Mouse (Mus musculus): Measurements from ENCODE around the gene Vmn2r8. TPM values are rescaled to one million over a fixed set of nuclear protein-coding genes. Genes with fewer than 3 reads are reported as not detected.
A peak's percentile ranks its signal among the peaks of the same experiment; 100 is the strongest.
"Not testable (repeated sequence)": the region's sequence is repeated elsewhere in the genome, so short reads cannot be mapped to it uniquely, and the experiment has no call there.

The Vmn2r8 gene
- total RNA-seq (2021), result not detected
- long read RNA-seq, experiment 1, result 0 reads
- long read RNA-seq, experiment 2, result 0 reads

DNA sequence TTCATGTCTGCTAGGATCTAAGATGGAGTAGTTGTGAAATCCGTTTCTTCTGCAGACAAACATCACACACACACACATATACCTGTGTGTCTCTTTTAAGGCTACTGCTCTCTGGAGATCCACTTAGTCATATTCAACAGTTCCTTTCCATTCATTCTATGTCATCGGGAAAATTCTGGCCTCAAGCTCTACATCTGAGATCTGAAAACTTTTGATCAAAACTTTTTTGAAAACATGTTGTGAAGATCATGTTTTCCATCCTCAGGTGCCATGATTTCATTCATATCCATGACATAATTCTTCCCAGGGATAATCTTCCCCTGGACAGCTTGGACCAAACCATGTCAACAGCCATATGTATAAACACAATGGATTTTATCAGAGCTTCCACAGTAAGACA lies at the start of gene Vmn2r8:
Gene Vmn2r8 (minus strand): TSS at position 101 of the 400 bp plus-strand sequence.
- not testable (repeated sequence) for DNase-seq (ENCODE audit: low spot score in 2 of 2)

DNA sequence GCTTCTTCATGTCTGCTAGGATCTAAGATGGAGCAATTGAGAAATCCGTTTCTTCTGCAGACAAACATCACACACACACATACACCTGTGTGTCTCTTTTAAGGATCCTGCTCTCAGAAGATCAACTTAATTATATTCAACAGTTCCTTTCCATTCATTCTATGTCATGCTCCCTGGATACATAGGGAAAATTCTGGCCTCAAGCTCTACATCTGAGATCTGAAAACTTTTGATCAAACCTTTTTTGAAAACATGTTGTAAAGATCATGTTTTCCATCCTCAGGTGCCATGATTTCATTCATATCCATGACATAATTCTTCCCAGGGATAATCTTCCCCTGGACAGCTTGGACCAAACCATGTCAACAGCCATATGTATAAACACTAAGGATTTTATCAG lies 43.9 kb upstream of the Vmn2r8 start, which contains the start of gene Vmn2r9:
Gene Vmn2r9 (minus strand): TSS at position 101 of the 400 bp plus-strand sequence.
- DNase-seq (ENCODE audit: low spot score in 2 of 2), result not testable (repeated sequence)

DNA sequence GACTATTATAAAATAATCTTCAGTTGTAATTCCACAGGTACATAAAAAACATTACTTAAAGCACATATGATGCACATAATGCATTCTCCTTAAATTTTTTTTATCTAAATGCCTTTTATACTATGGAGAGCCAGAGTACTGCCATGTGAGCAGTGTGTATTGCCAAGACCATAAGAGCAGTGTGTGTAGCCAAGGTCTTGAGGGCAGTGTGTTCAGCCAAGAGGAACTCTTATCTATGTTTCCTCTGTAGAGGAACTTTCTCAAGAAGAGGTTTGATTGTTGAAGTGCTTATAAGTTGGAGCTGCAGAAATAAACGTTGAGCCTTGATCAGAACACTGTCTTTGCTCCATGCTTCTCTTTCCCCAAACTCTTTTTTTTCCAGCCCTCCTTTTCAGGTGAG lies 40.8 kb upstream of the Vmn2r8 start:
- no peak for DNase-seq (ENCODE audit: low spot score in 2 of 2)

GRCm38 (mm10) chr5:108836156-108836555 lies 27.5 kb upstream of the Vmn2r8 start:
- peak in 1 of 2 experiments; percentile 9 for DNase-seq (ENCODE audit: low spot score in 2 of 2)

GRCm38 (mm10) chr5:108823276-108823675 lies 14.6 kb upstream of the Vmn2r8 start:
- peak; percentile 17 to 30 for DNase-seq (ENCODE audit: low spot score in 2 of 2)

GRCm38 (mm10) chr5:108803646-108804045 lies 5.0 kb downstream of the Vmn2r8 start:
- DNase-seq (ENCODE audit: low spot score in 2 of 2), result no peak

DNA sequence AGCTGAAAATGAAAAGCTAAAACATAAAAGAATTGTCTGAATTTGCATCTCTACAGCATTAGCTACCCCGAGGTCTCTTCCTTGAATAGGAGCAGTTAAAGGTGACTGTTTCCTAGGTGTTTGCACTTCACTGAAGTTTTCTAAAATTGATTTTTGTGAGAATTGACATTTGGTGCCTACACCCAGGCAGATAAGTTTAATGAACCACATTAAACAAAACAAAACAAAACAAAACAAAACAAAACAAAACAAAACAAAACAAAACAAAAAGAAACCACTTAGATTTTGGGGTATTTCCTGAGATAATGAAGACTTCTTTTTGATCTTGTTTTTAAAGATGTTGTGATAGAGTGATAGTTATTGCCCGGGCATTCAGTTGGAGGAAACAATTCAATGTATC lies 13.4 kb downstream of the Vmn2r8 start, which contains the start of gene Tmed11:
Gene Tmed11 (minus strand): TSS at position 101 of the 400 bp plus-strand sequence.
- not testable (repeated sequence) for DNase-seq (ENCODE audit: low spot score in 2 of 2)

DNA sequence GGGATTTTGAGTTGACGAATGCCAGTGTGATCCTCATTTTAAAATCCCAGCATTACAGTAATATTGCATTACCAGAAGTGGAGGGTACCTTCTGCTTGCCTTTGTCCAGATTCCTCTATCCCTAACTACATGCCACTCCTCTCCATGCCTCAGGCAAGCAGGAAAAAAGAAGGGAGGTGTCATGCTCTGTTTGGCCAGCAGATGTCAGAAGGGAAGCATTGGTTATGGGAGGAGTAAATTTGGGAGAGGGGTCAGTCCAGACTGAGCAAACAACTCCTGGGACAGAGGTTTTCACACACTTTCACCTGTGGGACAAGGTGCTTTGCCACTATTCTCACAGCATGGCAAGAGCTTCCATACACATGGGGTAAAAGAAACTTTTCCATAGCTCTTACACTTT lies 18.3 kb downstream of the Vmn2r8 start:
- DNase-seq (ENCODE audit: low spot score in 2 of 2), result peak; percentile 14 to 29

GRCm38 (mm10) chr5:108774630-108775306 lies 33.9 kb downstream of the Vmn2r8 start, which contains the start of gene Rnf212:
Gene Rnf212 (minus strand): TSS chr5:108774982.
- DNase-seq (ENCODE audit: low spot score in 2 of 2), result no peak

DNA sequence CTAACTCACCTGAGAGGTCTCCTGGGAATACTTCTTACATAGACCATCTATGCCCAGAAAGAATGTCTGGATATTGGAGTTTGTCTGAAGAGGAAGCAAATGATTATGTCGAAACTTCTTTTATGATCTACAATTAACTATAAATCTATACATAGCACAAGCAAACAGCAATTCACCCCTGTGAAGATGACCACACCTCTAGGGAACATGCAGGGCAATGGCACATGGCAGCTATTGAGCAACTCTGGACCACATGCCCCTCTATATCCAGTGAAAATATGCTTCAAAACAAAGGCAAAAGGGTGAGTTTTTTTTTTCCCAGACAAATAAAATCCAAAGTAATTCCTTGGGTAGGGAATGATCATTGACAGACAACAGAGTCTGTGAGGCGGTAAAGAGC lies 48.6 kb downstream of the Vmn2r8 start:
- DNase-seq (ENCODE audit: low spot score in 2 of 2), result no peak

GRCm38 (mm10) chr5:108758396-108758795 lies 50.3 kb downstream of the Vmn2r8 start:
- peak; percentile 21 to 22 for DNase-seq (ENCODE audit: low spot score in 2 of 2)

DNA sequence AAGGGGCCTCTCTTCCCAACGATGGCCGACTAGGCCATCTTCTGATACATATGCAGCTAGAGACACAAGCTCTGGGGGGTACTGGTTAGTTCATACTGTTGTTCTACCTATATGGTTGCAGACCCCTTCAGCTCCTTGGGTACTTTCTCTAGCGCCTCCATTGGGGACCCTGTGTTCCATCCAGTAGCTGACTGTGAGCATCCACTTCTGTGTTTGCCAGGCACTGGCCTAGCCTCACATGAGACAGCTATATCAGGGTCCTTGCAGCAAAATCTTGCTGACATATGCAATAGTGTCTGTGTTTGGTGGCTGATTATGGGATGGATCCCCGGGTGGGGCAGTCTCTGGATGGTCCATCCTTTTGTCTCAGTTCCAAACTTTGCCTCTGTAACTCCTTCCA lies 57.4 kb downstream of the Vmn2r8 start:
- DNase-seq (ENCODE audit: low spot score in 2 of 2), result not testable (repeated sequence)

DNA sequence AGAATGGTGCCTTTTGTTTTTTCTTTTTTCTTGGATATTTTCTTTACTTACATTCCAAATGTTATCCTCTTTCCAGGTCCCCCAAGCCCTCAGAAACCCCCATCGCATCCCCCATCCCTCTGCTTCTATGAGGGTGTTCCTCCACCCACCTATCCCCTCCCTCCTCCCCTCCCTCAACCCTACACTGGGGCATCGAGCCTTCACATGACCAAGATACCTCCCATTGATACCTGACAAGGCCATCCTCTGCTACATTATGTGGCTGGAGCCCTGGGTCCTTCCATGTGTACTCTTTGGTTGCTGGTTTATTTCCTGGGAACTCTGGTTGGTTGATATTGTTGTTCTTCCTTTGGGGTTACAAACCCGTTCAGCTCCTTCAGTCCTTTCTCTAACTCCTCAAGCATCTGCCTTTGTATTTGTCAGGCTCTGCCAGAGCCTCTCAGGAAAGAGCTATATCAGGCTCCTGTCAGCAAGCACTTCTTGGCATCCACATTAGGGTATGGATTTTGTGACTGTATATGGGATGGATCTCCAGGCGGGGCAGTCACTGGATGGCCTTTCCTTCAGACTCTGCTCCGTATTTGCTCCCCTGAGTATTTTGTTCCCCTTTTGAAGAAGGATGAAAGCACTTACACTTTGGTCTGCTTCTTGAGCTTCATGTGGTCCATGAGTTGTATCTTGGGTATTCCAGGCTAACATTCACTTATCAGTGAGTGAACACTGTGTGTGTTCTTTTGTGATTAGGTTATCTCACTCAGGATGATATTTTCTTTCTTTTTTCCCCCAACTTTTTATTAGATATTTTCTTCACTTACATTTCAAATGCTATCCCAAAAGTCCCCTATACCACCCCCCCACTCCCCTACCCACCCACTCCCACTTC lies 58.1 kb downstream of the Vmn2r8 start:
- no peak for DNase-seq (ENCODE audit: low spot score in 2 of 2)

GRCm38 (mm10) chr5:108744629-108745028 lies 64.0 kb downstream of the Vmn2r8 start:
- DNase-seq (ENCODE audit: low spot score in 2 of 2), result no peak

DNA sequence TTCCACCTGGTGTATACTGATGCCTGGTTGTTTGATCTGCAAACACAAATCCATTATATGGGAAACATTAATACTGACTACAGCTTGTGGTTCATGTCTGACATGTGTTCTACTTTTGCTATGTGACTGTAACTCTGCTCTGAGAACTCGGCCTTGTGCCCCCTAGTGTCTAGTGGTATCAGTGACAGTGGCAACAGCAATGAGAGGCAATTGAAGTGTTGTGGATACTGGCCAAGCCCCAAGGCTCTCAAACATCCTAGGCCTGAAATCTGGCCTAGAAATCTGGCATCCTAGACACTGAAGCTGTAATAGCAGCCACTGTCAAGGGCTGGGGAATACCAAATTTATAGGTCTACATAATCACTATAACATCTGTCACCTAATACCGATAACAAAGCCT lies 64.8 kb downstream of the Vmn2r8 start:
- no peak for DNase-seq (ENCODE audit: low spot score in 2 of 2)

GRCm38 (mm10) chr5:108742596-108742995 lies 66.1 kb downstream of the Vmn2r8 start:
- no peak for DNase-seq (ENCODE audit: low spot score in 2 of 2)

GRCm38 (mm10) chr5:108741844-108742243 lies 66.8 kb downstream of the Vmn2r8 start:
- DNase-seq (ENCODE audit: low spot score in 2 of 2), result no peak

Other genes starting within 250 kb of the Vmn2r8 start
- 10 to 100 TPM; 78.1 to 94.1 TPM for gene Gak, start 179.1 kb downstream of the Vmn2r8 start, total RNA-seq (2021)
- gene Tmem175, start 179.1 kb downstream of the Vmn2r8 start, total RNA-seq (2021), result 10 to 100 TPM; 17.2 to 25.4 TPM
- gene Idua, start 148.5 kb downstream of the Vmn2r8 start, total RNA-seq (2021), result 10 to 100 TPM; 14.3 to 14.8 TPM
- 10 to 100 TPM; 19.9 to 21.3 TPM for gene Dgkq, start 139.2 kb downstream of the Vmn2r8 start, total RNA-seq (2021)
- gene Slc26a1, start 133.3 kb downstream of the Vmn2r8 start, total RNA-seq (2021), result under 1 TPM; 0.06 to 0.23 TPM
- 10 to 100 TPM; 30.3 to 68.9 TPM for gene Fgfrl1, start 116.5 kb downstream of the Vmn2r8 start, total RNA-seq (2021)
- not detected for gene Rnf212, start 33.9 kb downstream of the Vmn2r8 start, total RNA-seq (2021)
- gene Tmed11, start 13.5 kb downstream of the Vmn2r8 start, total RNA-seq (2021), result not detected
- not detected for gene Vmn2r9, start 43.8 kb upstream of the Vmn2r8 start, total RNA-seq (2021)
- gene Vmn2r10, start 197.7 kb upstream of the Vmn2r8 start, total RNA-seq (2021), result not detected

Data from adrenal gland, adult 18-20 months (tissue).